Mouse (Mus musculus) stomach, embryonic 16.5 days (tissue): ENCODE results near the gene Ndufc2. TPM values are rescaled to one million over a fixed set of nuclear protein-coding genes. Genes with fewer than 3 reads are reported as not detected.

Experiments used
- ATAC-seq: fragments of 200-750 bp; cut with Nextera tagmentation; 2 replicates; pipeline ENCODE4 v1.8.0; 2017; ENCODE audit warnings: moderate number of reproducible peaks, moderate TSS enrichment; ENCODE audit not compliant: insufficient read depth, low FRiP score
- H3K27ac ChIP-seq: fragments of 300-500 bp; sonication (generic); 2 replicates; pipeline ENCODE4 v1.5.1; 2014; ENCODE audit warnings: low read length
- H3K27me3 ChIP-seq: fragments of 300-500 bp; sonication (generic); 2 replicates; pipeline ENCODE4 v1.6.1; 2014; ENCODE audit warnings: low read length, control low read depth, mixed read lengths; ENCODE audit not compliant: control insufficient read depth, insufficient read depth
- H3K36me3 ChIP-seq: fragments of 300-500 bp; sonication (generic); 2 replicates; pipeline ENCODE4 v1.6.1; 2014; ENCODE audit warnings: low read length; ENCODE audit not compliant: control insufficient read depth, insufficient read depth
- H3K4me1 ChIP-seq: fragments of 300-500 bp; sonication (generic); 2 replicates; pipeline ENCODE4 v1.6.1; 2014; ENCODE audit warnings: low read length, control low read depth, mixed read lengths; ENCODE audit not compliant: control insufficient read depth, insufficient read depth
- H3K4me2 ChIP-seq: fragments of 300-500 bp; sonication (generic); 2 replicates; pipeline ENCODE4 v1.6.1; 2014; ENCODE audit warnings: low read depth, low read length, mixed read lengths
- H3K4me3 ChIP-seq: fragments of 300-500 bp; sonication (generic); replicated peaks from 2 replicates; pipeline ENCODE4 v1.5.1; 2014; ENCODE audit warnings: mild to moderate bottlenecking, low read length
- H3K9ac ChIP-seq: fragments of 300-500 bp; sonication (generic); 2 replicates; pipeline ENCODE4 v1.6.1; 2014; ENCODE audit warnings: low read length
- H3K9me3 ChIP-seq: fragments of 300-500 bp; sonication (generic); replicated peaks from 2 replicates; pipeline ENCODE4 v1.6.1; 2016; ENCODE audit warnings: low read length, control low read depth; ENCODE audit not compliant: control insufficient read depth
- WGBS: fragments of 180-500 bp; shearing (Covaris S2); extraction: QIAGEN DNeasy Blood & Tissue Kit; methylation state at CpG from one replicate; pipeline ENCODE4 v1.1.7; 2014; 5-methylcytosine and 5-hydroxymethylcytosine counted together
- polyA plus RNA-seq: library from polyadenylated mRNA; unstranded; fragments of >200 nt; fragmentation: Nextera tagmentation; extraction: Ambion mirVana; gene quantifications from 2 replicates; pipeline ENCODE4 v1.2.1, GENCODE M21; 2015

Gene Ndufc2
- polyA plus RNA-seq, 1 experiment from 2014 or later: 373 TPM

DNA sequence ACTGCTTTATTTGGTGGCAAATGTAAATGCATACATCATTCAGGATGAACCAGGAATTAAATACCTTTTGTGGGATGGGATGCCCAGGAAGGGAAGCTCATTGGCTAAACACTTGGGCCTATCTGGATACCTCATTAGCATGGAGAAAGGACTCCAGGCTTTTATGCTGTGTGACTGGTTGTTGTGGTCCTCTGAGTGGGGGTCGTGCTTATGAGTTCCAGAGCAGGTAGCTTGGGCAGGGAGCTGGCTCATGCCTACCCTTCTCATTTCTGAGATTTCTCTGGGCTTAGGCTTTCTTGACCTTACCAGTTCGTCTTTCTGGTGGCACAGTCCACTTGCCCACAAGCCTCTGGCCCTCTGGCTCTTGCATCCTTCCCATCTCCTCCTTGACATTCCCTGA is 5.4 kb upstream of the Ndufc2 start:
- Histone ChIP-seq H3K27ac (no peak overlapping the region), H3K27me3 (no peaks in the 10 kb centered on the region), H3K4me3 (no peak overlapping the region), H3K36me3 (peaks cover 12% of the 10 kb centered on the region), H3K9me3 (no peaks in the 10 kb centered on the region), H3K9ac (no peak overlapping the region), H3K4me1 (no peaks in the 10 kb centered on the region), H3K4me2 (no peak overlapping the region)
- ATAC-seq: no peak
- 78% methylated on average over 2 of the region's 2 CpGs for WGBS

DNA sequence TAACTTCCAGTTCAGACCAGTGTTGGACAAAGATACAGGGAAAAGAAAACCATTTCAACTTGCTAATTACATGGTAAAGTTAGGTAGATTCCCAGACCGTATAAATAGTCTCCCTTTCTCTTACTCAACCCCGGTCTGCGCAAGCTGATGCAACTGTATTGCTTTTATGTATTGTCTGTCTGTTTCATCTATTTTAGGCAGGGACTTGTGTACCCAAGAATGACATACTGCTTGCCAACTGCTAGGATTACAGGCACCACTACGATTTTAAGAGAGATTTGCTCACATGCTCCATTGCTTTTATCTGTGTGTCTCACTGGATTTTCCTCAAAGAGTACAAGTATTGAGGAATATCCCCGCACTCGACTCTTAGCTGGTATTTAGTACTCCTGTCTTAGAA is 860 bp upstream of the Ndufc2 start:
- ATAC-seq: no peak
- Histone ChIP-seq H3K36me3 (0 out of 2 replicates have a peak, but pooled peaks cover 2% of the 10 kb centered on the region), H3K9ac (no peak overlapping the region), H3K4me1 (peaks cover 10% of the 10 kb centered on the region), H3K4me2 (no peak overlapping the region), H3K27me3 (no peaks in the 10 kb centered on the region), H3K9me3 (no peaks in the 10 kb centered on the region), H3K4me3 (no peak overlapping the region), H3K27ac (no peak overlapping the region)
- WGBS: 87% methylated on average over 6 of the region's 6 CpGs

DNA sequence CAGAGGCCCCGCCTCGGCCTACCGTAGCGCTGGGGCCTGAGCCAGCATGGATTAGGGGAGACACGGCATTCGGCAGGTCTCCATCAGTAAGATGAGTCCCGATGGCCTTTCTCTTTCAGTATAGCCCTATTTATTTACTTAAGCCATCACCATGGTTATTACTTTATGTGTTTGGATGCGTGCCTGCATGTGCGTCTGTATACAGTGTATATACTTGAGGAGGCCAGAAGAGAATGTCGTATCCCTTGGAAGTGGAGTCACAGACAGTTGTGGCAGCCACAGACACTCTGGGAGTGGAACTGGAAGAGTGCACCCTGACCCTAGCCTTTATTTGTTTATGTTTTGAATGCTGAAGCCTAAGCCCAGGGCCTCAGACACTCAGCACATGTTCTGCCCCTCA is 7.3 kb downstream of the Ndufc2 start:
- 57% methylated on average over 10 of the region's 10 CpGs for WGBS

DNA sequence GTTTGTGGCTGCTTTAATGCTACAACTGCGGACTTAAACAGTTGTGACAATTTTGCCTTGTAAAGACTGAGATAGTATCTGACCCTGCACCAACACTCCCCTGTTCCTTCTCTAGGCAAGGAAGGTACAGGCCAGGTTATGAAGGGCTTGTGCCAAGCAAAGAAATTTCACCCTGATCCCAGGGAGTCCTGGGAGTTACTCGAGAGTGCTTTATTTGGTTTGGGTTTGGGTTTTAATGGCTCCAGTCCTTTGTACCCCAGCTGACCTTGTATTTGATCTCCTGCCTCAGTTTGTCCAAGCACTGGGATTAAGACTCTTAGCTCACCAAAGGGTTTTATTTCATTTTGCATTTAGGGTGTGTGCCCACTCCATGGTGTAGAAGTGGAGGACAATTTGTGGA is 11.3 kb downstream of the Ndufc2 start:
- Histone ChIP-seq H3K27ac (no peak overlapping the region), H3K4me2 (no peak overlapping the region), H3K36me3 (peaks cover 23% of the 10 kb centered on the region), H3K9ac (no peak overlapping the region), H3K27me3 (no peaks in the 10 kb centered on the region), H3K4me3 (no peak overlapping the region), H3K4me1 (0 out of 2 replicates have a peak, but pooled peaks cover 8% of the 10 kb centered on the region), H3K9me3 (no peaks in the 10 kb centered on the region; the same call in 1 of the 2 replicates)
- no peak for ATAC-seq
- 86% methylated on average over 2 of the region's 2 CpGs for WGBS

More for the DNA sequence above, 7.3 kb downstream of the Ndufc2 start:
- H3K9me3 ChIP-seq: no peaks in the 10 kb centered on the region; the same call in 1 of the 2 replicates
- 0 out of 2 replicates have a peak, but pooled peaks cover 8% of the 10 kb centered on the region for H3K4me1 ChIP-seq
- peaks cover 25% of the 10 kb centered on the region for H3K36me3 ChIP-seq
- H3K4me3 ChIP-seq: no peak overlapping the region
- no peak overlapping the region for H3K9ac ChIP-seq
- H3K27ac ChIP-seq: peak overlapping the region; percentile 42; the same call in 1 of the 2 replicates
- H3K4me2 ChIP-seq: no peak overlapping the region
- H3K27me3 ChIP-seq: no peaks in the 10 kb centered on the region
- ATAC-seq: peak; percentile 53; the same call in 1 of the 2 replicates

DNA sequence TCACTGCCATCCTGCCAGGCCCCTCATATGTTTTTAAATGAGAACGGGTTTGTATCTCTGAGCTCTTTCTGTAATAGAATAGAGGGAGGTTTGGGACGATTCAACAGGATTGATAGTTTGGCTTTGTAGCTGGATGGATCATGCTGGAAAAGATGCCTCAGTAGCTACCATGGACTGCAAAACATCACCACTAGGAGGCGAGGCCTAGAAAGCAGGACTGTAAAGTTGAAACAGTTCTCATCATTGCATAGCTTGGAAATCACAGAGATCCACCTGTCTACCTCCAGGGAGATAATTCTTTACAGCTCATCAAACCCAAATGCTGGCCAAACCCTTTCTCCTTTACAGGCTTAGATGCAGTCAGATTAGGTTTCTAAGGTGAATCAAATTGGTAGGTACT is 11.8 kb downstream of the Ndufc2 start:
- peaks cover 23% of the 10 kb centered on the region for H3K36me3 ChIP-seq
- H3K4me1 ChIP-seq: 0 out of 2 replicates have a peak, but pooled peaks cover 5% of the 10 kb centered on the region
- no peak for ATAC-seq
- 83% methylated on average over 3 of the region's 3 CpGs for WGBS
- no peaks in the 10 kb centered on the region for H3K27me3 ChIP-seq
- no peak overlapping the region for H3K9ac ChIP-seq
- no peaks in the 10 kb centered on the region; the same call in 1 of the 2 replicates for H3K9me3 ChIP-seq
- no peak overlapping the region for H3K4me2 ChIP-seq
- no peak overlapping the region for H3K4me3 ChIP-seq
- H3K27ac ChIP-seq: no peak overlapping the region

DNA sequence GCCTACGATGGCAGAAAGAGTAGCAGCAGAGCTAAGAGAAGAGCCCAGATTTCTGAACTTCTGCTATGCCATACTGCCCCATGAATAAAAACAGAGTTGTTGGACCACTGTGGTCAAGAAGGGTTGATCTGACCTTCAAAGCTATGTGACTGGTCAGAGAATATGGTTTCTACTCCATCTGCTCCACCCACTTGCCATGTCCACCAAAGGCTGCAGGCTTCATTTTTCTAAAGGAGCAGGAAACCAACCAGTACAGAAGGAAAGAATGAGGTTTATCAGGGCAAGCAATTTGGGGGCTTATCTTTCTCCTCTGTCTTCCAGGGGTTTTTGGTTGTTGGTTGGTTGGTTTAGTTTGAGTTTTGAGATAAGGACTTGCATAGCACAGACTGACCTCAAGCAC is 14.2 kb downstream of the Ndufc2 start:
- Histone ChIP-seq H3K4me2 (no peak overlapping the region), H3K27me3 (no peaks in the 10 kb centered on the region), H3K27ac (no peak overlapping the region), H3K9me3 (no peaks in the 10 kb centered on the region; the same call in 1 of the 2 replicates), H3K36me3 (peaks cover 21% of the 10 kb centered on the region), H3K4me3 (no peak overlapping the region), H3K4me1 (peaks cover 7% of the 10 kb centered on the region; the same call in 1 of the 2 replicates), H3K9ac (no peak overlapping the region)
- 76% methylated on average over 1 of the region's 1 CpGs for WGBS
- no peak for ATAC-seq

DNA sequence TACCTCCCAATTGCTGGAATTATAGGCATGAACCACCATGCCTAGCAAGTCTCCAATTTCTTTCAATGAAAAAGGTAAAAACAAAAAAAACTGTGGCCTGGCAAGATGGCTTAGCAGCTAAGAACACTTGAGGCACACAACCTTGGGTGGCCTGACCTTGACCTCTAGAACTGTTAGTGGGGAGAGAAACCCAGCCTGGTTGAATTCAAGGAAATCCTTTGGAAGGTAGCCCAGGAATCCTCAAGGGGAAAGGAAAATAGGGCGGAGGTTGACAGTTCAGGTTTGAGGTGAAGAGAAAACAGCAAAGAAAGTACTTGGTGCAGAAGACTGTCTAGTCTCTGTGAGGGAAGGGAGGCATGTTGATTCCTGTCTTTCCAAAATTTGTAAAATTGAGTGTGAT is 14.6 kb downstream of the Ndufc2 start:
- H3K4me3 ChIP-seq: no peak overlapping the region
- H3K4me2 ChIP-seq: no peak overlapping the region
- H3K36me3 ChIP-seq: peaks cover 17% of the 10 kb centered on the region
- no peaks in the 10 kb centered on the region for H3K27me3 ChIP-seq
- H3K4me1 ChIP-seq: peaks cover 7% of the 10 kb centered on the region; the same call in 1 of the 2 replicates
- H3K9ac ChIP-seq: no peak overlapping the region
- 77% methylated on average over 1 of the region's 1 CpGs for whole genome bisulfite sequencing
- no peak for ATAC-seq
- H3K27ac ChIP-seq: no peak overlapping the region
- no peaks in the 10 kb centered on the region; the same call in 1 of the 2 replicates for H3K9me3 ChIP-seq

DNA sequence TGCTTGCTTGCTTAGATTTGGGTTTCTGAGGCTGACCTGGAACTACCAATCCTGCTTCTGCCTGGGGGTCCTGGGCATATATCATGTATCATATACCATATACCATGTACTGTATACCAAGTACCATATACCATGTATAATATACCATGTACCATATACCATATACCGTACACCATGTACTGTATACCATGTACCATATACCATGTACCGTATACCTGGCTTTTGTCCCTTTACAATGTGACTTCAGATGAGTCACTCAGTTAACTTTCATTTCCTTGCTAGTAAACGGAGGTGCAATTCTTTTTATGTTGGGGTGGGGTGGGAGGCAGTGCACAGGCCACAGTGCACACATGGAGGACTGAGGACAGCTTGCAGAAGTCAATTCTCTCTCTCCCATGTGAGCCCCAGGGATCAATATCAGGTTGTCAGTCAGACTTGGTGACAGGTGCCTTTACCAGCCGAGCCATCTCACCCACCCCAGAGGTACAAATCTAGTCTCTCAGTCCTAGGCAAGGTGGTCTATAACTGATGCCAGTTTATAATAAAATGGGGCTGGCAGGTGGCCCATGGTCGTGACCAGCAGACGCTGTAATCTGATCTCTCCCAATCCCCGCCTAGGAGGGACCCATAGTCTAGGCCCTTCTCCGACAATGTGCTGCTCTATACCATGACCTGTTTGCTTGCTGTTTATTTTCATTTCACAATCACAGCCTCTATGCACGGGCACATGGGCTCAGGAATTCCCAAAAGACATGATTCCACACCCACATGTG is 15.3 kb downstream of the Ndufc2 start:
- no peak overlapping the region for H3K4me2 ChIP-seq
- 42% methylated on average over 9 of the region's 9 CpGs for WGBS
- no peak for ATAC-seq
- H3K9ac ChIP-seq: no peak overlapping the region
- peaks cover 7% of the 10 kb centered on the region; the same call in 1 of the 2 replicates for H3K4me1 ChIP-seq
- H3K27ac ChIP-seq: no peak overlapping the region
- no peaks in the 10 kb centered on the region for H3K27me3 ChIP-seq
- peaks cover 10% of the 10 kb centered on the region for H3K36me3 ChIP-seq
- H3K9me3 ChIP-seq: no peaks in the 10 kb centered on the region
- no peak overlapping the region for H3K4me3 ChIP-seq

DNA sequence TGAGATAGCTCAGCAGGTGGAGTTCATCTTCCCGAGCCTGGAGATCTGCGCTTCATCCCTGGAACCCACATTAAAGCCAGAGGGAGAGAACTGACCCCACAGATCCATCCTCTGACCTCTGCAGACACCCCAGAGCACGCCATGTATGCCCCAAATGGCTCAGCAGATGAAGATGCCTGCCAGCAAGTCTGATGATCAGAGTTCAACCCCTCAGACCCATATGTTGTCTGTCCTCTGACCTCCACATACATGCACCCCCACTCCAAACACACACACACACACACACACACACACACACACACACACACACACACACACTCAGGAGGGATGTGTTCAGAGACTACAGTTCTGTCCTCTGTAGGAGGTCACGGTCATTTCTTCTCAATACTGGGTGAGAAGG is 16.7 kb downstream of the Ndufc2 start:
- WGBS: 94% methylated on average over 4 of the region's 4 CpGs
- H3K4me3 ChIP-seq: no peak overlapping the region
- no peak overlapping the region for H3K9ac ChIP-seq
- H3K4me1 ChIP-seq: peaks cover 7% of the 10 kb centered on the region; the same call in 1 of the 2 replicates
- no peaks in the 10 kb centered on the region for H3K9me3 ChIP-seq
- ATAC-seq: no peak
- H3K27me3 ChIP-seq: no peaks in the 10 kb centered on the region
- no peaks in the 10 kb centered on the region for H3K36me3 ChIP-seq
- no peak overlapping the region for H3K4me2 ChIP-seq
- H3K27ac ChIP-seq: no peak overlapping the region
